Mouse (Mus musculus) gastrocnemius, adult 2 months (tissue): ENCODE data around the gene Polr1a. TPM values are rescaled to one million over a fixed set of nuclear protein-coding genes. Genes with fewer than 3 reads are reported as not detected.

Experiments used
- DNase-seq: peaks from one replicate; pipeline ENCODE4 v3.0.0; 2022
- H3K27ac ChIP-seq: fragments of 200-600 bp; 2 replicates; pipeline ENCODE4 v1.8.1; 2022; ENCODE audit warnings: mild to moderate bottlenecking
- H3K4me3 ChIP-seq: fragments of 200-600 bp; 2 replicates; pipeline ENCODE4 v1.8.1; 2022; ENCODE audit warnings: mild to moderate bottlenecking, moderate library complexity
- CTCF ChIP-seq: fragments of 200-600 bp; IDR thresholded peaks from 2 replicates; pipeline ENCODE4 v1.8.1; 2022; ENCODE audit warnings: antibody characterized with exemption, mild to moderate bottlenecking, moderate library complexity
- intact Hi-C: fragments of 180-260 bp; cut with DNase I; formaldehyde crosslinking; loops from one replicate; pipeline ENCODE4 v1.15.1; 2025
- total RNA-seq, 2 experiments: library from RNA; stranded (reverse); gene quantifications; 2 replicates each; pipeline ENCODE4 v1.2.3; 2021

Gene Polr1a
- total RNA-seq, 2 experiments from 2014 or later = 40.7 to 41.1 TPM

GRCm38 (mm10) chr6:72025497-72025896 is 116.6 kb downstream of the Polr1a start:
- intact Hi-C loops = no loop called here
- no peak for DNase-seq
- Histone ChIP-seq H3K27ac (no peak overlapping the region), H3K4me3 (no peak overlapping the region)
- no peak for TF ChIP-seq CTCF

GRCm38 (mm10) chr6:72028079-72028478 is 119.2 kb downstream of the Polr1a start:
- no peak overlapping the region for H3K27ac ChIP-seq
- intact Hi-C loops = no loop called here
- no peak for TF ChIP-seq CTCF
- no peak overlapping the region for H3K4me3 ChIP-seq
- no peak for DNase-seq

GRCm38 (mm10) chr6:72029674-72030073 is 120.8 kb downstream of the Polr1a start:
- H3K27ac ChIP-seq = no peak overlapping the region
- no peak for DNase-seq
- TF ChIP-seq CTCF = no peak
- no peak overlapping the region for H3K4me3 ChIP-seq
- intact Hi-C loops = no loop called here

Other genes starting within 250 kb of the Polr1a start
- 10 to 100 TPM; 52.8 to 59.4 TPM for gene Reep1, start 201.5 kb upstream of the Polr1a start, total RNA-seq
- 10 to 100 TPM; 41.0 to 43.0 TPM for gene Mrpl35, start 82.1 kb upstream of the Polr1a start, total RNA-seq
- gene Immt, start 77.7 kb upstream of the Polr1a start, total RNA-seq = 100 to 1,000 TPM; 253 to 335 TPM
- gene Ptcd3, start 303 bp upstream of the Polr1a start, total RNA-seq = 10 to 100 TPM; 60.3 to 84.9 TPM
- gene St3gal5, start 188.5 kb downstream of the Polr1a start, total RNA-seq = 100 to 1,000 TPM in 1 of 2 experiments, 10 to 100 TPM in 1; 98.0 to 105 TPM